Mouse (Mus musculus) kidney, postnatal 36 days (tissue): Measurements from ENCODE around the gene Nhs.

ENCODE experiments used
- DNase-seq, 2 experiments: peaks; one replicate each; pipeline ENCODE4 v3.0.0; 2021 to 2022; ENCODE audit warnings: mixed read lengths in 2 of 2

Gene Nhs

DNA sequence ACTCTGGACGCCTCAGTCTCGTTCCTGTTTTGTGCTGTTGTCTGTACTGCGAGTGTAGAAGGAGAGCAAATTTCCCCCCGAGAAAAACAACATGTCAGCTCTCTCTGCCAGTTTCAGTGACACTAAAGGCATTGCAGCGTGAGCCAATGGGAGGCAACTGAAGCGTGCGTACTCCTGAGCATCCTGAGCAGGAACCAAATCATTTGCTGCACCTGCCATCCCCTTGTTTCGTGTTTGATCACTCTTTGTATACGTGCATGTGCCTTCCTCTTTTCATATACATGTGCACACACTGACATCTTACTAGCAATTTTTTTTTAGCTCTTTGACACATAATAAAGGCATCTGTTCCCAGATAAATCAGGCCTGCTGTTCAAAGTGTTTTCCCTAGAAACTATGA, 142.1 kb downstream of the Nhs start:
- no peak for DNase-seq

GRCm38 (mm10) chrX:162012570-162012969, 147.0 kb downstream of the Nhs start:
- no peak for DNase-seq

GRCm38 (mm10) chrX:162009876-162010275, 149.7 kb downstream of the Nhs start:
- no peak for DNase-seq

DNA sequence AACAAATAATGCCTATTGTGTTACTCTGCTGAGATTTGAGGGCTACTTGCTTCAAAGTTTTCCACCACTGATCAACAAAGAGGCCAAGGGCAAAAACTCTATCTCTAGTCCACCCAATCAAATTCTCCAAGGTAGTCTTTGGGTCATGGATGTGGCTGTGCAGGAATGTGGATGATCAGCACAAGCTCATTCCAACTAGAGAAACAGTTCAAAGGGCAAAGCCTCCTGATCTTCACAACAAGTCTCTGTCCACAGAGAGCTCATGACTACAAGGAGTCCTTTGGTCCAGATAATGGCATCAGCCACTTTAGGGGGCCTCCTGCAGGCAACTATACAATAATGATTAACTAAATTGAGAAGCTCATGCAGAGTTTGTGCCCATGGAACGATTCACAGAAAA, 155.7 kb downstream of the Nhs start:
- DNase-seq: peak; percentile 17 to 77

DNA sequence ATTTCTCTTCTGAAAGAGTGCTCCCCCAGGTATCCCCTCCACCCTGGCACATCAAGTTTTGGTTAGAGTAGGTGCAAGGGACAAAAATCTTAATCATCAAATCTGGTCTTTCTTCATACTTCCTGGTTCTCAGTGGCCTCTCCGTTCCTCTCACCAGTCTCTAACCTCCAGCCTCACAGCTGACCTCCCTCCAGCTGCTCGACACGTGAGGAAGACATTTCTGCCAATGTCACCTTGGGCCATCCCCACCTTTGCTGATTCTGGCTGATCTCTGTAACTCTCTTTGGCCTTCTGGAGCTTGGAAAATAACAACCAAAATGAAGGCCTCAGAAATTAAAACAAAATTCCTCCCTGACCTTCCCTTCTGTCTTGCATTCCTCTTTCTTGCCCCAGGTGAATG, 160.7 kb downstream of the Nhs start:
- DNase-seq: peak in 1 of 2 experiments; percentile 49

GRCm38 (mm10) chrX:161997170-161997795, 162.2 kb downstream of the Nhs start:
- DNase-seq: no peak

- DNase-seq: peak; percentile 59 to 71
Observed at GRCm38 (mm10) chrX:161990171-161990570, 169.4 kb downstream of the Nhs start.

DNA sequence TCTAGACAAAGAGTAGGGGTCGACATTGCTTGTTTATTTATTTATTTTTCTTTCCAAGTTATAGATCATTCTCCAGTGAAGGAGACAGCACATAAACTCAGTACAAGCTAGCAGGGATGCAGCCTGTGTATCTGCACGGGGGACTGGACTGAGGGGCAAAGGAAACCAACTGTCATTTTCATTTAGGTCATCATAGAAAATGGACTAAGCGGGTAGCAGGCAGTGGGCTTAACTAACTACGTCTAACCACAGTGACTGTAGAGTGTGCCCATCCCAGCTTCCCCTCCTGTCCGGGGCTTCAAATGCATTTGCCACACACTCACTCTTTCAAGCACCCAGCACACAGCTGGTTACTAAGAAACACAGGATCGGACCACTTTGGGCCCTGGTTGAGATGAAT, 174.6 kb downstream of the Nhs start:
- no peak for DNase-seq

DNA sequence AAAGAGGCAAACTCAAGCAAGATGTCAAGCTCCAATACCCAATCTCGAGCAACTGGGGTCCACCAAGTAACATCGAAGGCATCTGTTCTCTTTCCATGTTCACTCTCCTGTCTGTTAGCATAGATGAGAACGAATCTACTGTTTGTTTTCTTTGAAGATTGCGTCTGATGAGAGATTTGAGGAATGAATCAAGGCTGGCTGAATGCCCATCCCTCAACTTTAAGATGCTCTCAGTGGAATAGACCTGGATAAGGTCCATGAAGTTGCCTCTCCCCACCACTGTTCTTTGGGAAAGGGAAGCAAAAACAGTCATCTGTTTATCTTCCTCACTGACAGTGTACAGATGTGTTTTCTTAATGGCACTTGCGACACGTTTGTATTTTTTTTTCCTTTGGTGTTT, 178.1 kb downstream of the Nhs start:
- no peak for DNase-seq

GRCm38 (mm10) chrX:161979946-161980345, 179.6 kb downstream of the Nhs start:
- DNase-seq: peak in 1 of 2 experiments; percentile 69

- peak; percentile 22 to 50 for DNase-seq
Observed at GRCm38 (mm10) chrX:161977236-161977841, 182.2 kb downstream of the Nhs start.

DNA sequence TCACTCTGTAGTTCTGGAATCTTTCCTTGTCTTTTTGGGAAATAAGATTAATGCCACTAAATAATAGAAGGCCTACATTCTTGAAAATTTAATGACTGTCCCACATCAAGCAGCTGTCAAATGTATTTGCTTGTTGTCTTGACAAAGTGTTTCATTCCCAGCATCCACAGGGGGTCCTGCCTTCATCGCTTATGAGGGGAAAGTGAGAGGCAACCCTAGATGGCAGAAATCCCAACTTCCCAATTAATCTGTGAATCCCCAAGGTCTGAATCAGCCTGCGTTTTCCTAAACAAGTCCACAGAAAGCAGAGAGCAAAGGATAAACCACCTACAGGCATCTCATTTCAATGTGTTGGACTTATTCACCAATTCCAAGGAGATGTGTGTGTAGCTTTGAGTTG, 183.2 kb downstream of the Nhs start:
- DNase-seq: no peak

DNA sequence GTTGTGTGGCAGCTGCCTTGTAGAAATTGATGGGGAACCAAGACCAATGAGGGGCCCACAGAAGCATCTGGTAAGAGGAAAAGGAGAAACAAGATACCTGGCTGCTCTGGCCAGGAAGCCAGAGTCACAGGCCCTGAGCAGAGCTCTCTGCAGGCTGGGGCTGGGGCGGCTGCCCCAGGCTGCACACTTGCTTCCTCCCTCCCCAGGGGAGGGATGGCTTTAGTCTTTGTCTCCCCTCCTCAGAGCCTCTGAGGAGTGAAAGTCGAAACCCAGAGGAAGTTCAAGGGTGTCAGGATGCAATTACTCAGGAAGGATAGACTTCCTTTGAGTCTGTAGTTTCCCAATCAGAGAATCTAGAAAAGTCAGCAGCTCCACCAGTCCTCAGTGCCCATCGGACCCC, 186.0 kb downstream of the Nhs start:
- DNase-seq: peak in 1 of 2 experiments; percentile 19

- no peak for DNase-seq
Observed at GRCm38 (mm10) chrX:161972723-161973122, 186.8 kb downstream of the Nhs start.

DNA sequence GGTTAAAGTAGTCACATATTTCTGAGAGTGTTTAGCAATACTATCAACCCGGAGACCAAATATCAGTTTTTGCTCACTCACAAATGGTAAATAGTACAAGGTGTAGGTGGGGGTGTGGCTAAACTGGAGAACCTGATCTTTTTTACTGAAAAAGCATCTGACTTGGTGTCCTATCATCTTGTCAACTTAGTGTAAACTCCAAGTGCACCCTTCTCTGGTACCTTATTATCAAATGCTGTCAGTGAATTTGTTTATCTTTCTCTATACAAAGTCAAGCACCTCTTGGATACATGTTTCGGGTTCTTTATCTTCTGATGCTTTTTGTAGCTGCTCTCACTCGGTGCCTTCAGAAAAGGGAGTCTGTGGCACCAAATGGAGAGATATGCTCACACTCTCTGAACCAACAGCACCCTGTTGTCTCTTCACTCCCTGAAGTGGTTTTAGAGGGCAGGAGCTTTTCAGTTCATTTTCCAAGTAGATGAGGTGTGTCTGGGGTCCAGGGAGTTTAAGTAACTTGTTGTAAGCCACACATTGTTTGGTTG, 187.5 kb downstream of the Nhs start:
- no peak for DNase-seq

- no peak for DNase-seq
Observed at GRCm38 (mm10) chrX:161971131-161971530, 188.4 kb downstream of the Nhs start.

- DNase-seq: peak in 1 of 2 experiments; percentile 27
Observed at GRCm38 (mm10) chrX:161967692-161968091, 191.8 kb downstream of the Nhs start.

DNA sequence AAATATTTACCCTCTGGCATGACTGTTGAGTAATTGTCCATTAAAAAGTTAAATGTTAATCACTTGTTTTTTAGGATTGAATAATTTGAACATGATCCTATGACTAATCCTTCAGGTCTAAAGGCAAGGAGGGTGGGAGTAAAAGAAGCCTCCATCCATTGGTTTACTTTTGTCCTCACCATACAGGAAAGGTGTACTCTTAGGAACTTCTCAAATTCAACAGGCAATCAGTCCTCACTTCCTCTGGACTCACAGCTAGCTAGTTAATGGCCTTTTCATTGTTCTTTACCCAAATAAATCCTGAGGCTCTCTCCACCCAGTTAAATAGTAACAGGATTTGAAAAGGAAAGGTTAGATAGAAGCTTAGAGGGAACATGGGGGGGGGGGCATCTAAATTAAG, 196.2 kb downstream of the Nhs start:
- DNase-seq: peak in 1 of 2 experiments; percentile 21

- DNase-seq: no peak
Observed at GRCm38 (mm10) chrX:161962855-161963254, 196.7 kb downstream of the Nhs start.

- peak; percentile 29 to 58 for DNase-seq
Observed at GRCm38 (mm10) chrX:161961756-161962155, 197.8 kb downstream of the Nhs start.

DNA sequence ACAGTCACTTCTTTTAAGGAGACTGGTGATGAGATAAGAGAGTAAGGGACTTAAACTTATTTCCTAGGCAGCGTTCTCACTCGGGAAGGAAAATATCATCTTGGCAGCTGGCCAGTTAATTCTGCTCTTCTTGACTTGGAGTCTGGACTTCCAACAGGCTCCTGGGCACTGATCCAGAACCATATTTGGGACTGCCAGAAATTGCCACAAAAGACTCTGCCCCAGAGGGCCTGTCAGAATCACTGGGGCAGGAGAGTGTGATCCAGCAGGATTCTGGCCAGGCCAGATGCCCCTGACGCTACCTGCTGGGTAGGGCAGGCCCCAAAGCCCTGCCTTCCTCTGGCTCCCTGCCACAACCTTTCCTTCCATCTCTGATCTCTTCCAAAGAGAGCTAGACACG, 198.4 kb downstream of the Nhs start:
- peak; percentile 86 to 93 for DNase-seq

DNA sequence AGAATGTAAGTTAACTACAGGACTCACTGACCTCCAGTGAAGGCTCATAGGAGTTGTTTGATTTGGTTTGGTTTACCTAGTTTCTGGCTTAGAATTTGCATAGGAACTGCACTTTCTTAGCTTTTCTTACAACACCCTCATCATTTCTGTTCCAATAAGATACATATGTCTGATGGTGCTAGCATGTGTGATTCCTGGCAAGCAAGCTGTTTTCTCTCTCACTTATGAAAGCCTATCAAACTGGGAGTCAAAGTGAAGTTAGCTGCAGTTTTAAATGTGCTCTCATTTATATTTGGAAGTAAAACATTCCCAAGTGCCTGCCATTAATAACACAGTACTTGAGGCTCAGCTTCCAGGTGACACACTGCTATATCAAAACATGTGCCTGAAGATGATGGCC, 207.2 kb downstream of the Nhs start:
- no peak for DNase-seq

DNA sequence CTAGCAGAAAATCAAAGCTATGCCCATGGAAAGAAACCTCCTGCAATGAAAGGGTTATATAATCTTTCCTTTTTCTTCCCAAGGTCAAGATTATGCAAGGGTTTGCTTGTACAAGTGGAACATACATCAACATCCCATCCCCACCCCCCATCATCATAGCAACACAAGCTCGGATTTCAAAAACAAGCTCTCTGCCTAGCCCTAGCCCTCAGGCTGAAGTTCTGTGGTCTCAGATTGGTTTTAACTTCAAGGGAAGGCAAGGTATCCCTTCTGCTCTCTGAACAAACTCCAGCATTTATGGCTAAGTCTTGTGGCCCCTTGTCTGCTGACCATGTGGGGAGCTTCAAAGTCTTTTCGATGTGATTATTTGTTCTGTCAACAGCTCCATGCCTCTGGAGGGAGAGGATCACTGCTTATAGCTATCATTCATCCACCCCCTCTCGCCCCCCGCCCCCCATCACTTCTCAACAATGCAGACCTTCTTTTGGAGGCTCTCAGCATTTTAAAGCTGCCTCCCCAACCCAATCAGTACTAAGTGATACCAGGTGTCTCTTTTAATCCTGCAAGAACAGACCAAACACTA, 216.3 kb downstream of the Nhs start:
- peak in 1 of 2 experiments; percentile 39 for DNase-seq

GRCm38 (mm10) chrX:161940696-161941095, 218.8 kb downstream of the Nhs start:
- peak in 1 of 2 experiments; percentile 7 for DNase-seq
